Mouse (Mus musculus): ENCODE measurements at regions not wholly inside any gene's neighbourhood (a gene's known extent, or its start where the extent isn't known, plus 50 kb on each side); places are given as distances from the start of the nearest gene placed in this dataset.

GRCm38 (mm10) chr11:48314500-48314899 is 325.7 kb upstream of the Sgcd start:
- TF ChIP-seq CTCF (IDR thresholded peaks at IDR 0.05; ENCODE audit: extremely low read depth, insufficient read depth, low read length) (no peak), POLR2A (IDR thresholded peaks at IDR 0.05; ENCODE audit: extremely low read depth, insufficient read depth, low read length) (no peak)

All from cortical plate, adult 2 months (tissue).